Mouse (Mus musculus): Measurements from ENCODE around the gene Klhl3.

- TF ChIP-seq POLR2A (IDR thresholded peaks at IDR 0.05; ENCODE audit: control insufficient read depth, low read depth, low read length): no peak
- TF ChIP-seq CTCF (IDR thresholded peaks at IDR 0.05; ENCODE audit: control insufficient read depth, insufficient read depth, insufficient replicate concordance, low read depth, low read length): no peak
Observed at GRCm38 (mm10) chr13:58025701-58026414, 87.5 kb downstream of the Klhl3 start.
